Mouse (Mus musculus): ENCODE data around the gene Eps15.

GRCm38 (mm10) chr4:109256791-109257190 lies 23.3 kb upstream of the Eps15 start:
- no peak for TF ChIP-seq POLR2A (IDR thresholded peaks at IDR 0.05; ENCODE audit: borderline replicate concordance, control insufficient read depth, low read depth, low read length)
- TF ChIP-seq CTCF (IDR thresholded peaks at IDR 0.05; ENCODE audit: control insufficient read depth, insufficient read depth, low read length) = no peak

All from bone marrow, adult 2 months (tissue).